Mouse (Mus musculus) heart, embryonic 15.5 days (tissue): ENCODE measurements around the gene Dapk2. TPM values are rescaled to one million over a fixed set of nuclear protein-coding genes. Genes with fewer than 3 reads are reported as not detected.

ENCODE experiments used
- ATAC-seq: fragments of 200-750 bp; cut with Nextera tagmentation; replicated peaks from 2 replicates; pipeline ENCODE4 v1.8.0; 2017; ENCODE audit warnings: low read depth, moderate TSS enrichment; ENCODE audit not compliant: insufficient number of reproducible peaks, insufficient read depth, low FRiP score
- H3K27ac ChIP-seq: fragments of 300-500 bp; sonication (generic); 2 replicates; pipeline ENCODE4 v1.5.1; 2015; ENCODE audit warnings: mild to moderate bottlenecking, inconsistent platforms
- H3K27me3 ChIP-seq: fragments of 300-500 bp; sonication (generic); 2 replicates; pipeline ENCODE4 v1.6.1; 2015; ENCODE audit warnings: inconsistent platforms
- H3K36me3 ChIP-seq: fragments of 300-500 bp; sonication (generic); 2 replicates; pipeline ENCODE4 v1.6.1; 2015; ENCODE audit warnings: mild to moderate bottlenecking, inconsistent platforms
- H3K4me1 ChIP-seq: fragments of 300-500 bp; sonication (generic); replicated peaks from 2 replicates; pipeline ENCODE4 v1.6.1; 2015; ENCODE audit warnings: inconsistent platforms
- H3K4me2 ChIP-seq: fragments of 300-500 bp; sonication (generic); 2 replicates; pipeline ENCODE4 v1.6.1; 2015; ENCODE audit warnings: inconsistent platforms, mild to moderate bottlenecking, moderate library complexity
- H3K4me3 ChIP-seq: fragments of 300-500 bp; sonication (generic); 2 replicates; pipeline ENCODE4 v1.5.1; 2015; ENCODE audit warnings: mild to moderate bottlenecking, inconsistent platforms
- H3K9ac ChIP-seq: fragments of 300-500 bp; sonication (generic); 2 replicates; pipeline ENCODE4 v1.6.1; 2015; ENCODE audit warnings: mild to moderate bottlenecking, inconsistent platforms
- H3K9me3 ChIP-seq: fragments of 300-500 bp; sonication (generic); replicated peaks from 2 replicates; pipeline ENCODE4 v1.6.1; 2016; ENCODE audit warnings: inconsistent platforms
- WGBS: fragments of 180-500 bp; shearing (Covaris S2); methylation state at CpG from one replicate; pipeline ENCODE4 v1.1.7; 2015; ENCODE audit warnings: mixed read lengths; 5-methylcytosine and 5-hydroxymethylcytosine counted together
- polyA plus RNA-seq: library from polyadenylated mRNA; unstranded; fragments of >200 nt; fragmentation: Nextera tagmentation; extraction: Ambion mirVana; gene quantifications from 2 replicates; pipeline ENCODE4 v1.2.1, GENCODE M21; 2015

Dapk2 gene
- polyA plus RNA-seq, 1 experiment from 2014 or later = 5.7 TPM

DNA sequence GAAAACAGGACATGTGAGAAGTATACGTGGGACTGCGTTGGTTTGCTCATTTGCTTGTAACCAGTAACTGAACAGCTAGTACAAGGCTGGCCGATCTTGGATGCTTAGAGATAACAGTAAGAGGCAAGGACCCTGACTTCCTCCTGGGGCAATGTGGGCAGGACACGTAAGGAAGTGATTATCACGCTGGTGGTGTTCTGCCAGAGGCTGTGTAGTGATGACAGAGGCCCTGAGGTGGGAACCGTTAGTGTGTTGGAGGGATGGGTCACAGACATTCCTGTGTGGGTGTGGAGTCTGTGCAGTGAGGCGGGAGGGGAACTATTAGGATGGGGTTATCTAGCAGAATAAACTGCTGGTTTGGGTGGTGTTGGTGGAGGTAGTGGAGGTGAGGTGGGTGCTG, 81.2 kb downstream of the Dapk2 start:
- no peak overlapping the region for H3K4me3 ChIP-seq
- peak overlapping the region; percentile 27; the same call in 1 of the 2 replicates for H3K9ac ChIP-seq
- no peaks in the 10 kb centered on the region for H3K9me3 ChIP-seq
- H3K27ac ChIP-seq = no peak overlapping the region
- 52% methylated on average over 7 of the region's 7 CpGs for WGBS
- H3K36me3 ChIP-seq = no peaks in the 10 kb centered on the region
- no peak overlapping the region for H3K4me2 ChIP-seq
- H3K4me1 ChIP-seq = peaks cover 38% of the 10 kb centered on the region
- H3K27me3 ChIP-seq = no peaks in the 10 kb centered on the region
- no peak for ATAC-seq

DNA sequence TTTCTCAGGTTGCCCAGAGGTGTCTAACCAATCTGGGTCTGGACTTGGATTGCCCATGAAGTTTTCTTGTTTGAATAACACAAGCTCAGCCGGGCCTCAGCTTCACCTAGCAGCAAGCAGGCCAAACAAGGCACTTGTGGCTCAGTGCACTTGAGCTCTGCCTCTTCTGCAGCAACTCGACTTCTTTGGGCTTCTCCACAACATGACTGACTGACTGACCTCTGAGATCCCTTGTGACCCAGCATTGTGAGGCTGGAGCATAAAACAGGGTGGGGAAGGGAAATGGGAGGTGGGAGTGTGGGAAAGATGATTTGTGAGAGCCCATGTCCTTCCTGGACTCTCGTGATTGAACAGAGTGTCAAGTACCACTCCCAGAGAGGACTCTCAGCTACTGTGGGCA, 81.7 kb downstream of the Dapk2 start:
- peaks cover 38% of the 10 kb centered on the region for H3K4me1 ChIP-seq
- no peaks in the 10 kb centered on the region for H3K27me3 ChIP-seq
- H3K4me3 ChIP-seq = no peak overlapping the region
- H3K27ac ChIP-seq = no peak overlapping the region
- WGBS = 57% methylated on average over 3 of the region's 3 CpGs
- H3K4me2 ChIP-seq = no peak overlapping the region
- no peak overlapping the region for H3K9ac ChIP-seq
- H3K9me3 ChIP-seq = no peaks in the 10 kb centered on the region
- ATAC-seq = no peak
- no peaks in the 10 kb centered on the region for H3K36me3 ChIP-seq

DNA sequence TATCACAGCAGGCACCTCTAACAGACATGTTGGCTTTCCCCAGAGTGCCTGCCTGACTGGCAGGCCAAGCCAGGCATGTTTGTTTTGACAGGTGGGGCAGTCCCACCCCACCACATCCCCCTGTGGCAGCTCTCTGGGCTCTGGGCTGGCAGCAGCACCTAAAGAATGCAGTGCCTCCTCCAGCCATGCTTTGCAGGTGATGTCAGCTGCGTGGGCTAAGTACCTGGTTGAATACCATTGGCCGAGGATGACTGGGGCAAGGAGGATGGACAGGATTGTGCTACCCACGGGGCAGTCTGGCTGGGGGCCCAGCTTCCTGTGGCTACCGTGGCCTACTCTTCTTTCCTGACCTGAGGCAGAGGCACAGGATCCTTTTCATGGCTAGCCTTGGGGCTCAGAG, 82.5 kb downstream of the Dapk2 start:
- Histone ChIP-seq H3K4me3 (no peak overlapping the region), H3K4me2 (no peak overlapping the region), H3K9ac (no peak overlapping the region), H3K27ac (0 out of 2 replicates have a peak overlapping the region, but pooled peaks have one; percentile 10), H3K4me1 (peaks cover 38% of the 10 kb centered on the region), H3K9me3 (no peaks in the 10 kb centered on the region), H3K27me3 (no peaks in the 10 kb centered on the region), H3K36me3 (no peaks in the 10 kb centered on the region)
- ATAC-seq = no peak
- 37% methylated on average over 4 of the region's 4 CpGs for WGBS

DNA sequence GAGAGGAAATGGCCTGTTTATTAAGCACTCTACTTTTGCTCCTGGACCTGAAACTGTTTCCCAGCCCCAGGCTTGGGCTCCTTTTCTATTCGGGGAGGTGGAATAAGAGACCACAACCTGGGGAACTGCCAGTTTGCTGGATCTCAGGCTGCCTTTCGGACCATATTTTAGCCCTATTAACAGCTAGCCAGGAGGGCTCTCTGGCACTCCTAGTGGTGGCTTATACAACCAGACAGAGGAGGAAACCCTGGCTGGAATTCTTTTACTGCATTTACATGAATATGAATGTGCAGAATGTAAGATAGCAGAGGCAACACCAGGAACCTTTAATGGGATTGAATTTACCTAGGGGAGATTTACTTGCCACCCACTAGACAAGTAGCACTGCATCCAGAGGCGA, 83.0 kb downstream of the Dapk2 start:
- Histone ChIP-seq H3K4me2 (no peak overlapping the region), H3K4me3 (no peak overlapping the region), H3K36me3 (no peaks in the 10 kb centered on the region), H3K27ac (0 out of 2 replicates have a peak overlapping the region, but pooled peaks have one; percentile 10), H3K9me3 (no peaks in the 10 kb centered on the region), H3K4me1 (peaks cover 38% of the 10 kb centered on the region), H3K9ac (no peak overlapping the region), H3K27me3 (no peaks in the 10 kb centered on the region)
- ATAC-seq = no peak
- WGBS = 58% methylated on average over 3 of the region's 3 CpGs

DNA sequence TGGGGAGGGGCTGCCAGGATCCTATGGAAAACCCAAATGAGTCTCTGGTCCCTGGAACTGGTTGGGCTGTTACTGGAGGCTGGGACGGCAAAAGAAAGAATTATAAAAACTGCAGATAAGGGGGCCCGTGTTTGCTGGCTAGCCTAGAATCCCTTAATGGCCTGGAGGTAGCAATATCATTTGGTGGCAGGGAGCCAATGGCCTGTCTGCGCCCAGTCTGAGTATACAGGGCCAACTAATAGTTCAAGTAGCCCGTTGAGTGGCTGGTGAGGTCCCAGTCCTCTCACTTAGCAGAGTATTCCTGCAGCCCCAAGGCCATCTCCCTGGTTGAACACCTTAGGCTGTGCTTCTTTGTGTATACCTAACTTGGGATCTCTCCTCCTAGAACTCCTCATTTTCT, 83.7 kb downstream of the Dapk2 start:
- H3K36me3 ChIP-seq = no peaks in the 10 kb centered on the region
- H3K27me3 ChIP-seq = no peaks in the 10 kb centered on the region
- 0 out of 2 replicates have a peak, but pooled peaks have one; percentile 24 for ATAC-seq
- peaks cover 38% of the 10 kb centered on the region for H3K4me1 ChIP-seq
- no peak overlapping the region; the same call in 1 of the 2 replicates for H3K27ac ChIP-seq
- WGBS = 33% methylated on average over 4 of the region's 4 CpGs
- no peak overlapping the region for H3K4me2 ChIP-seq
- H3K9me3 ChIP-seq = no peaks in the 10 kb centered on the region
- no peak overlapping the region for H3K9ac ChIP-seq
- no peak overlapping the region for H3K4me3 ChIP-seq

DNA sequence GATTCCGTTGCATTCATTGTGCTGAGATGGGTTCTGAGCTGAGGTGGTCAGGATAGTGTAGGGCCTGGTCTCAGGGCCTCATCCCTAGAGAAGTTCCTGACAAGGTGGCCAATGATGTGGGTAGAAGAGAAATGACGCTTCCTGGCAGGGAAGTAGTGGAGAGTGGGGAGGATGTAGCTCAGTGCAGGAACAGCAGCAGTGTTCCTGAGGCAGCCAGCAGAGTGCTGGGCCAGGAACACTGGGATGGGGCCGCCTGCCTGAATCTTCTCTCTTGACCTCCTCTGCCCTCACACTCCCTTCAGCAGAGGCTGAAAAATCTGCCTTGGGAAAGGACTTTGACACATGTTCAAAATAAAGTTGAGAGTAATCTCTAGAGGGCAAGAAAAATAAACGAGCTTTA, 85.2 kb downstream of the Dapk2 start:
- Histone ChIP-seq H3K9ac (no peak overlapping the region), H3K36me3 (no peaks in the 10 kb centered on the region), H3K4me1 (peaks cover 38% of the 10 kb centered on the region), H3K4me2 (no peak overlapping the region), H3K9me3 (no peaks in the 10 kb centered on the region), H3K27me3 (no peaks in the 10 kb centered on the region), H3K27ac (no peak overlapping the region), H3K4me3 (no peak overlapping the region)
- no peak for ATAC-seq
- 69% methylated on average over 4 of the region's 4 CpGs for WGBS

DNA sequence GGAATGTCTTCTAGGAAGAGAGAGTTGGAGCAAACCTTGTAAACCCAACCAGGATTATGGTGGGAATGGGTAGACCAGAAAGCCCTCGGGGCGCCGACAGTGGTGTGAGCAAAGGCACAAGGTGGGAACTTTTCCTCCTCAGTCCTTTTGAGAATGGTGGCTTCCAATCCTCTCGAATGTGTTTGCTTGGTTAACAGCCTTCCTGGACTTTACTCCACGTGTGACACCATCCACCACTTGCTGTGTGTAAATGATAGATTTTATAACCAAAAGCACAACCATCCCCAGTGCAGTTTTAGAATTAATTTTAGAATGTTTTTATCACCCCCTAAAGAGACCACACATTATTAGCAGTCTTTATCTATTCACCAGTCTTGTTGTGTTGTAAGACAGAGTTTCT, 86.1 kb downstream of the Dapk2 start:
- ATAC-seq = no peak
- no peak overlapping the region for H3K9ac ChIP-seq
- H3K27me3 ChIP-seq = no peaks in the 10 kb centered on the region
- WGBS = 93% methylated on average over 5 of the region's 5 CpGs
- H3K4me3 ChIP-seq = no peak overlapping the region
- H3K4me1 ChIP-seq = peaks cover 42% of the 10 kb centered on the region
- H3K27ac ChIP-seq = no peak overlapping the region
- no peaks in the 10 kb centered on the region for H3K9me3 ChIP-seq
- no peaks in the 10 kb centered on the region for H3K36me3 ChIP-seq
- no peak overlapping the region for H3K4me2 ChIP-seq

DNA sequence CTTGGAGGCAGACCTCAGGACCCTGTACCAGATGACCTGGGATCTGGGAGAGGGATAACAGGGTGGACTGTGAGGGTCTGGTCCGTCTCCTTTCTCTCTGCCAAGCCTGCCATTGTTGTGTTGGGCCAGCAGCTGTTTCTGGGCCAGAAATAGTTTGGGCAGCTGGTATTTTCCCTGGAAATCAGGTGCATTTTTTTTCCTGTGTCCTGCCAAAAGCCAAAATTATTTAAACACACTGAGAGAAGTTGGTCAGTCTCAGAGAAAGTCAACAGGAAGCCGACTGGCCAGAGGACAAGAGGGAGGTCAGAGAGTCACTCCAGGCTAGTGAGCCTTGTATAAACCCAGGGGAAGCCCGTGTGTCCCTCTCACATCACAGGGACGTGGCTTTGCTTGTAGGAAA, 87.7 kb downstream of the Dapk2 start:
- H3K4me3 ChIP-seq = no peak overlapping the region
- no peak overlapping the region for H3K27ac ChIP-seq
- no peak overlapping the region for H3K4me2 ChIP-seq
- H3K27me3 ChIP-seq = no peaks in the 10 kb centered on the region
- peaks cover 35% of the 10 kb centered on the region for H3K4me1 ChIP-seq
- no peaks in the 10 kb centered on the region for H3K9me3 ChIP-seq
- WGBS = 51% methylated on average over 4 of the region's 4 CpGs
- no peaks in the 10 kb centered on the region for H3K36me3 ChIP-seq
- H3K9ac ChIP-seq = no peak overlapping the region
- no peak for ATAC-seq

DNA sequence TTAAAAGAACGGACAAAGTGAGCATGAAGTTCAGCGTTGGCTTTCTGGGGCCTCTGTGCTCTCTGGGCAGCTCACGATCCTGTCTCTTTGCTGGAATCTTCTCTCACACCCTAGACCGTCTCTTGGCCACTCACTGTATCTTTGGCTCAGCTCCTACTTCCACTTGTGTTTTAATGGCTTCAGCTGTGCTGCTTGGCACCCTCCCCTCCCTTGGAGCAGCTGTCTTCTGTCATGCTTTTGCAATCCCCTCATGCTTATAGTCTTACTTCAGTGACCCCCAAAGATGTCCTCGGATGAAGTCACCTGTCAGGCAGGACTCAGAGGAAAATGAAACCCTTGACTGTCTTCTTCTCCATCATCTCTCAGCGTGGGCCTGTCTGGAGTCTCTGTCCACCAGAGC, 91.3 kb downstream of the Dapk2 start:
- H3K4me1 ChIP-seq = peaks cover 9% of the 10 kb centered on the region
- no peak overlapping the region for H3K4me2 ChIP-seq
- no peaks in the 10 kb centered on the region for H3K36me3 ChIP-seq
- no peak overlapping the region for H3K4me3 ChIP-seq
- H3K9me3 ChIP-seq = no peaks in the 10 kb centered on the region
- 57% methylated on average over 6 of the region's 6 CpGs for WGBS
- H3K9ac ChIP-seq = no peak overlapping the region
- H3K27me3 ChIP-seq = no peaks in the 10 kb centered on the region
- ATAC-seq = no peak; the same call in 1 of the 2 replicates
- no peak overlapping the region for H3K27ac ChIP-seq

DNA sequence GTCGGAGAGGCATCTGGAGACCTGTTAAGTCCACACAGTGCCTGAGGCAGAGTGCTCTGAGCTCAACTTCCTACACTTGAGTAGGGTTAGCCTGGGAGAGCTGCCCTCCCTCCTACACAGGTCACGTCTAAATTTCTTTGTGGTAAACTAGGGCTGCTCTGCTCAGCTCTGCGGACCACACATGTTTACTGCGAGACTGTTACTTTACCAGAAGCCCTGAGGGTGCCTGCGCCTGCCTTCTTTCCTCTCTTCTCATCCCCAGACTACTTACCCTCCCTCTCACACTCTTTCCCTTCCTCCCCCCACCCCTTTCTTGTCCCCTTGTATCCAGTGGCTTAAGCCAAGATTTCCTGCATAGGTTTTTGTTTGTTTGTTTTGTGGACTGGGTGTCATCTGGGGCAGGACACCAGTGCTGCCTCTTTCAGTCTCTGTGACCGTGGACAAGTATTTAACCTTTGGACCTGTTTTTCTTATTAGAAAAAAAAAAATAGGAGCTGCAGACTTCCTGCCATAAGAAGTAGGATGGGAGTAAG, 93.2 kb downstream of the Dapk2 start:
- no peaks in the 10 kb centered on the region for H3K27me3 ChIP-seq
- peaks cover 9% of the 10 kb centered on the region for H3K4me1 ChIP-seq
- no peak overlapping the region for H3K4me3 ChIP-seq
- ATAC-seq = no peak
- no peaks in the 10 kb centered on the region for H3K9me3 ChIP-seq
- WGBS = 39% methylated on average over 6 of the region's 6 CpGs
- H3K4me2 ChIP-seq = no peak overlapping the region
- H3K36me3 ChIP-seq = no peaks in the 10 kb centered on the region
- no peak overlapping the region for H3K9ac ChIP-seq
- H3K27ac ChIP-seq = no peak overlapping the region

DNA sequence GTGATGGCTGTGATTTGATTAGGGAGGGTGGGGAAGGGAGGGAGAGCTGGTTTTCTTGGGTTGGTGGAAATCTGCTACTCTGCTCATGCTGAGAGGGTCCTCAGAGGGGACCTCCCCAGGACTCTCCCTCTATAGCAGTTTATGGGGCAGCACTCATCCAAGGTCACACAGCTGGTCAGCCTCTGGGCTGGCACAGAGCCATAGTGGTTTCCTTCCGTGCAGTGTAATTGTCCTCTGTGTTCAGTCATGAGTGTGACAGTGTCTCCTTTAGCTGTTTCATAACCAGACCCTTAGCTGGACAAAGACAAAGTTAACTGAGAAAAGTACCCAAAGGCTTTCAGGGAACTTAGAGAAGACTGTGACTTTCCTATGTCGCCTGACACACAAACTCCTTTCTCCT, 103.7 kb downstream of the Dapk2 start:
- Histone ChIP-seq H3K9ac (no peak overlapping the region), H3K9me3 (no peaks in the 10 kb centered on the region), H3K4me3 (no peak overlapping the region), H3K4me2 (no peak overlapping the region), H3K36me3 (no peaks in the 10 kb centered on the region), H3K27me3 (no peaks in the 10 kb centered on the region), H3K27ac (no peak overlapping the region), H3K4me1 (no peaks in the 10 kb centered on the region)
- WGBS = 50% methylated on average over 2 of the region's 2 CpGs
- ATAC-seq = no peak

DNA sequence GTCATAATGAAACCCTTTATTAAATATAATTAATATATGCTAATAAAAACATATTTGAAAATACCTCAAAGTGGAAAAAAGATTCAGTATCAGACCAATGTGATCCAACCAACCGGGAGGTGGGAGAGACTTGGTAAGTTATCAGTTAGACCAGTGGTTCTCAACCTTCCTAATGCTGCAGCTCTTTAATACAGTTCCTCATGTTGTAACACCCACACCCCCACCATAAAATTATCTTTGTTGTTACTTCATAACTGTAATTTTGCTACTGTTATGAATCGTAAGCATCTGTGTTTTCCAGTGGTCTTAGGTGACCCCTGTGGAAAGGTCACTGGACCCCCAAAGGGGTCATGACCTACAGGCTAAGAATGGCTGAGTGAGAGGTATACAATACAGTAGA, 105.7 kb downstream of the Dapk2 start:
- 86% methylated on average over 2 of the region's 2 CpGs for WGBS
- Histone ChIP-seq H3K36me3 (no peaks in the 10 kb centered on the region), H3K4me1 (no peaks in the 10 kb centered on the region), H3K9ac (no peak overlapping the region), H3K4me3 (no peak overlapping the region), H3K27me3 (no peaks in the 10 kb centered on the region), H3K4me2 (no peak overlapping the region), H3K9me3 (no peaks in the 10 kb centered on the region), H3K27ac (no peak overlapping the region)
- ATAC-seq = no peak
